Mouse (Mus musculus) limb, embryonic 14.5 days (tissue): ENCODE measurements around the gene Col5a1. TPM values are rescaled to one million over a fixed set of nuclear protein-coding genes. Genes with fewer than 3 reads are reported as not detected.

ENCODE experiments used
- ATAC-seq: fragments of 200-750 bp; cut with Nextera tagmentation; 2 replicates; pipeline ENCODE4 v1.8.0; 2017; ENCODE audit warnings: low read depth, moderate number of reproducible peaks, moderate TSS enrichment; ENCODE audit not compliant: low FRiP score
- DNase-seq: peaks from one replicate; pipeline ENCODE4 v3.0.0-alpha.2; 2015; ENCODE audit warnings: low spot score
- H3K27ac ChIP-seq: fragments of 300-500 bp; sonication (generic); replicated peaks from 2 replicates; pipeline ENCODE4 v1.5.1; 2014; ENCODE audit warnings: low read depth, mild to moderate bottlenecking, low read length, moderate library complexity, mixed read lengths
- H3K27me3 ChIP-seq: fragments of 300-500 bp; sonication (generic); 2 replicates; pipeline ENCODE4 v1.6.1; 2014; ENCODE audit warnings: low read length, mixed read lengths; ENCODE audit not compliant: control insufficient read depth, insufficient read depth
- H3K36me3 ChIP-seq: fragments of 300-500 bp; sonication (generic); 2 replicates; pipeline ENCODE4 v1.6.1; 2014; ENCODE audit warnings: mild to moderate bottlenecking, low read length, moderate library complexity, mixed read lengths; ENCODE audit not compliant: control insufficient read depth, insufficient read depth
- H3K4me1 ChIP-seq: fragments of 300-500 bp; sonication (generic); 2 replicates; pipeline ENCODE4 v1.6.1; 2014; ENCODE audit warnings: antibody characterized with exemption, low read length, mixed read lengths; ENCODE audit not compliant: control insufficient read depth, insufficient read depth
- H3K4me2 ChIP-seq: fragments of 300-500 bp; sonication (generic); replicated peaks from 2 replicates; pipeline ENCODE4 v1.6.1; 2014; ENCODE audit warnings: low read depth, mild to moderate bottlenecking, low read length, moderate library complexity; ENCODE audit not compliant: severe bottlenecking
- H3K4me3 ChIP-seq: fragments of 300-500 bp; sonication (generic); replicated peaks from 2 replicates; pipeline ENCODE4 v1.5.1; 2014; ENCODE audit warnings: low read length
- H3K9ac ChIP-seq: fragments of 300-500 bp; sonication (generic); 2 replicates; pipeline ENCODE4 v1.6.1; 2014; ENCODE audit warnings: mild to moderate bottlenecking, low read depth, low read length, moderate library complexity; ENCODE audit not compliant: severe bottlenecking
- H3K9me3 ChIP-seq: fragments of 300-500 bp; sonication (generic); 2 replicates; pipeline ENCODE4 v1.6.1; 2016; ENCODE audit warnings: low read length; ENCODE audit not compliant: control insufficient read depth
- POLR2A ChIP-seq: fragments of 200-500 bp; IDR thresholded peaks from 2 replicates; pipeline ENCODE4 v1.8.0; 2012; ENCODE audit warnings: inconsistent platforms, mild to moderate bottlenecking, moderate library complexity, borderline replicate concordance; ENCODE audit not compliant: insufficient read depth, insufficient read length; ENCODE audit errors: extremely low read depth
- WGBS: fragments of 180-500 bp; shearing (Covaris S2); extraction: QIAGEN DNeasy Blood & Tissue Kit; methylation state at CpG from one replicate; pipeline ENCODE4 v1.1.7; 2014; 5-methylcytosine and 5-hydroxymethylcytosine counted together
- polyA plus RNA-seq, 2 experiments: library from polyadenylated mRNA; depleted of rRNA in 1 of 2; stranded (reverse) in 1 of 2; unstranded in 1 of 2; fragments of >200 nt; fragmentation: Nextera tagmentation in 1 of 2; extraction: Ambion mirVana in 1 of 2; gene quantifications; 2 replicates each; pipeline versions ENCODE4 v1.2.1 to v1.2.3; 2012 to 2014

Gene Col5a1
- polyA plus RNA-seq, 2 experiments: 256 to 304 TPM

DNA sequence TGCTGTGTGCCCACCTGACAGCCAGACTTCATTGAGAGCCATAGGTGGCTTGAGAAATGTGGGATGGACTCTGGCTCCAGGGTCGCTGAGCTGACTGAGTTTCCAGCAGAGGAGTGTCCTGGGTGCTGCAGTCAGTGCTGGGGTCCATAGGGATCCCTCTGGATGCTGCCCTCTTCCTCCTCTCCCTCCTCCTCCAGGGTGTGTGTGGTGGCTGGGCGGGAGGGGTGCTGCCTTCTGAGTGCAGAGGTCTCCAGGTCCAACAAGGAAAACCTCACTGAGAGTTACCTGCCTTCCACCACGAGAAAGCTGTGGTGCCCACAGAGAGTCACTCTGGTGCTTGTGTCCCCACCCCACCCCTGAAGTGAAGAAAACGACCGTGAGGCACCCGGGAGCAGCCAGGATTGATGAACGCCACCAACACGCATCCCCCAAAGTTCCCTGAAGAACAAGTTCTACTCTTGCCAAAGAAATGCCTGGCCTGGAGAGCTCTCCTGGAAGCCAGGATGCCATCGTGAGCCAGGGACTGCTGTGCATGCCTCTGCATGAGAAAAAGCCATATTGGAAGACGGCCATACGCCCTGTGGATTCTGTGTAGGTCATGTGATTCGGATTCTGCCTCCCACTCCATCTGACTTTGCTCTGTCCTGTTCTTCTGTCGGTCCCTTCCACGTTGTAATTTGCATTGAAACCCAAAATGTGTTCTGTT is 152.3 kb downstream of the Col5a1 start:
- no peaks in the 10 kb centered on the region for H3K27me3 ChIP-seq
- 0 out of 2 replicates have a peak overlapping the region, but pooled peaks have one; percentile 13 for H3K27ac ChIP-seq
- H3K9me3 ChIP-seq: no peaks in the 10 kb centered on the region
- no peak overlapping the region for H3K4me3 ChIP-seq
- no peak for DNase-seq
- ATAC-seq: no peak
- WGBS: 81% methylated on average over 14 of the region's 14 CpGs
- no peak overlapping the region for H3K9ac ChIP-seq
- H3K36me3 ChIP-seq: peaks cover 64% of the 10 kb centered on the region
- TF ChIP-seq POLR2A: no peak
- no peak overlapping the region for H3K4me2 ChIP-seq
- H3K4me1 ChIP-seq: peaks cover 9% of the 10 kb centered on the region

DNA sequence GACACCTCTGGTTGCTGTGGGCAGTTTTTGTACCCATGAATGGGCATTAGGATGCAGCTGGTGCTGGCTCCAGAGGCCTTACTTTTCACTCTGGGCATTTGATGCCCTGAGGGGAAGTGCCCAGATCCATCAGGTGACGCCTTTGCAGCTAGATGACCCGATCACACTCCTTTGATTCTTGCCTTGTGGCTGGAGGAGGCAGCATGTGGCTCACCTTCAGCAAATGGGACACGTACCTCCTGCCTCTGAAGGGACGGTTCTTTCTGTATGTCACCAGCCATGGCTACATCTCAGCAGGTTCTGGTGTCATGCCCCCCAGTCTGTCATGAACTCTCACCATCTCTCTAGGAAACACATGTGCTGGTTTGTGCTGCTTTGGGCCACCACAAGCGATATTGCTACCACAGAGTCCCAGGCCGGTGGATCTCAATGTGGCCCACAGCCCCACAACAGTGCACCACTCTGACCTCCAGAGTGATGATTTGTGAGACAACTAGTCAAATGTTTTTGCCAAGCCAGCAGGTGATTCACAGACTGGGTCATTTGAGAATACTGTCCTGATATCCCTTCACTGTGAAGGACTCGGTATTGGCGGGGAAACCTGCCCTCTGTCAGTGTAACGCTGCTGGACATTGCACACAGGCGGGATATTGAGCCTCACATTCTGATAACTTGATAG is 153.6 kb downstream of the Col5a1 start:
- ATAC-seq (no peak), DNase-seq (no peak)
- peaks cover 53% of the 10 kb centered on the region for H3K36me3 ChIP-seq
- peaks cover 9% of the 10 kb centered on the region for H3K4me1 ChIP-seq
- 90% methylated on average over 10 of the region's 10 CpGs for WGBS
- H3K4me2 ChIP-seq: no peak overlapping the region
- no peak overlapping the region for H3K27ac ChIP-seq
- no peak overlapping the region for H3K4me3 ChIP-seq
- no peaks in the 10 kb centered on the region for H3K9me3 ChIP-seq
- no peak overlapping the region for H3K9ac ChIP-seq
- no peak for TF ChIP-seq POLR2A
- no peaks in the 10 kb centered on the region for H3K27me3 ChIP-seq

DNA sequence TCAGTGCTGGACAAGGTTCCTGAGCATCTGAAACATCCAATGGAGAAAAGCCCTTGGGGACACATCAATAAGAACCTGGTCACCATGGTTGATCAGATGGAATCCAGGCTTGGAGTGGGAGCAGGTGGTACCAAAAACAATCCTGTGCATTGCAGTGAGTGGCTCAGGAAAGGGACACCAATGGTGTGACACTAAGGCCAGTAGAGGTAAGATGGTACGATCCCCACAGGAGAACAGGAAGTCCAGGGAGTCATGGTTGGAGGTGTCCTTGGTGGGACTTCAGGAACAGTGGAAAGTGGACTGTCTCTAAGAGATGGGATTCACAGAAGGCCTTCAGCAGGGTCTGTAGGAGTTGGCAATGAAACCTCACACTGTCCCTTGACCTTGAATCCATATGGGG is 154.2 kb downstream of the Col5a1 start:
- Histone ChIP-seq H3K36me3 (peaks cover 46% of the 10 kb centered on the region), H3K27ac (no peak overlapping the region), H3K4me3 (no peak overlapping the region), H3K9me3 (no peaks in the 10 kb centered on the region), H3K4me1 (peaks cover 9% of the 10 kb centered on the region), H3K27me3 (no peaks in the 10 kb centered on the region), H3K4me2 (no peak overlapping the region), H3K9ac (no peak overlapping the region)
- DNase-seq: no peak
- ATAC-seq: no peak
- 100% methylated on average over 1 of the region's 1 CpGs for WGBS
- no peak for TF ChIP-seq POLR2A

DNA sequence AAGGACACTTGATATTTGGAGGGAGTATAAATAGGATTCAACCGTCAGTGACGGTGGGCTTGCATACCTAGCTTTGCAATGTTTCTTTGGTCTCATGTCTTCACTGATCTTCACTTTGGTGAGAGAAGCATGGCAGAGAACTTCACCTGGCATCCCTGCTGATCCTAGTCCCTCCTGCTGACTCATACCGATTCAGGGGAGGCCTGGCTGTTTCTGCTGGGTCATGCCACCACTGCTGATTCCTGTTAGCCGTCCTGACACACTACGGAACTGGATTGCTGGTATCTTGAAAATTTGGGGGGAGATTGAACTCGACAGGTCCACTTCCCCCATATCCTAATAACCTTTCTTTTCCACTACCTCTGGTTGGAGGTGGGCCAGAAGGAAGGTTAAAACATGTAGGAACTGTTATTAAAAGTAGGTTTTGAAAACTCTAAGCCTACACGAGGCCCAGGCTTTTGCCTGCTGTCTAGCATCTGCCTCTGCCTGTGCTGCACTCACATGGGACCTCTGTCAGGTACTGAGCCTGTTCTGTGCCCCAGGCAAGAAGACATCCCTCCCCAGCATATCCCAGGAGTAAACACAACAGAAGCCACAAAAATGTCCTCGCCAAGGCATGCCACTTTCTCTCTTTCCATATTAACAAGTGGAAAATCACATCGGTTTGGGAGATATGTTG is 158.8 kb downstream of the Col5a1 start:
- Histone ChIP-seq H3K9me3 (no peaks in the 10 kb centered on the region), H3K9ac (no peak overlapping the region), H3K4me2 (no peak overlapping the region), H3K27ac (no peak overlapping the region), H3K36me3 (peaks cover 4% of the 10 kb centered on the region; the same call in 1 of the 2 replicates), H3K27me3 (no peaks in the 10 kb centered on the region), H3K4me3 (no peak overlapping the region), H3K4me1 (no peaks in the 10 kb centered on the region)
- ATAC-seq: no peak
- 78% methylated on average over 9 of the region's 9 CpGs for WGBS
- TF ChIP-seq POLR2A: no peak
- no peak for DNase-seq

DNA sequence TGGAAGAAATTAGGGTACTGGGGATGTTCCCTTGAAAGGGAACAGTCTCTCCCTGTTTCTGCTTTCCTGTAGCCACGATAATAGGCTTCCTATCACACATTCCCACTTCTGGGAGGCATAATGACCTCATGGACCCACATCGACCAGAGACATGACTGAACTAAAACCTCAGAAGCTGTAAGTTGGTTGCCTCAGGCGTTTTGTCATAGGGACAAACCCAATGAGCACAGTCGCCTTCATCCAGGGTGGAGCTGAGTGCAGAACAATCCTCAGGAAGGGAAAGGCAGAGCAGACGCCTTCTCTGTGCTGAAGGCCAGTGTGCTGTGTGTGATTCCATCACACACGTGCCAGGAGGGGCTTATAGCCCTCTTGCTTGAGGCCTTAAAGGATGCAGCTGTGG is 160.1 kb downstream of the Col5a1 start:
- no peaks in the 10 kb centered on the region for H3K4me1 ChIP-seq
- no peak for TF ChIP-seq POLR2A
- no peaks in the 10 kb centered on the region for H3K9me3 ChIP-seq
- 57% methylated on average over 6 of the region's 6 CpGs for WGBS
- H3K4me3 ChIP-seq: no peak overlapping the region
- no peak overlapping the region for H3K9ac ChIP-seq
- no peak overlapping the region for H3K27ac ChIP-seq
- DNase-seq: no peak
- no peaks in the 10 kb centered on the region for H3K36me3 ChIP-seq
- no peak for ATAC-seq
- no peaks in the 10 kb centered on the region for H3K27me3 ChIP-seq
- no peak overlapping the region for H3K4me2 ChIP-seq
